Mouse (Mus musculus) embryonic fibroblast, embryonic 13.5 days (primary cell): ENCODE measurements around the gene Acaa1a.

ENCODE experiments used
- CTCF ChIP-seq: IDR thresholded peaks from 2 replicates; pipeline ENCODE4 v1.5.1; 2011; ENCODE audit warnings: mild to moderate bottlenecking, control low read depth, low read length, moderate library complexity, borderline replicate concordance; ENCODE audit not compliant: insufficient read depth
- POLR2A ChIP-seq: IDR thresholded peaks from 2 replicates; pipeline ENCODE4 v1.6.1; 2011; ENCODE audit warnings: low read depth, mild to moderate bottlenecking, control low read depth, low read length, moderate library complexity

- TF ChIP-seq CTCF (no peak), POLR2A (no peak)
These were observed 26.4 kb upstream of the Acaa1a start for GRCm38 (mm10) chr9:119313096-119313495.
